In genomic region chr4:151985886-151986285, GRCm38 (mm10) we compare ENCODE assay signal across 10 mouse cellular contexts. TPM values are rescaled to one million over a fixed set of nuclear protein-coding genes. Genes with fewer than 3 reads are reported as not detected.
DNase-seq lines count a peak whose midpoint lies in the region; ATAC-seq lines count a peak whose summit lies in the region.
"Had no signal": no experiment of that assay in that cellular context is flagged by ENCODE, and none has a peak within 500 bp of the region (broad histone marks: within the 10 kb centered on the region; RNA-seq: fewer than 3 reads in every experiment).

No protein-coding gene starts in this region.

- H3K9ac ChIP-seq in neural tube, embryonic 11.5 days (ENCODE audit: low read length), result peak overlapping the region; percentile 32; the same call in 1 of the 2 replicates

- H3K9me3 ChIP-seq in neural tube, embryonic 11.5 days (ENCODE audit: control insufficient read depth, low read length), result no peaks in the 10 kb centered on the region

- peak; percentile 47; the same call in 1 of the 2 replicates for ATAC-seq in cerebellum, adult (ENCODE audit: insufficient number of reproducible peaks, low FRiP score, low TSS enrichment)
- ATAC-seq in neural tube, embryonic 11.5 days (ENCODE audit: insufficient read depth, low FRiP score, low TSS enrichment), result no peak

- peaks cover 5% of the 10 kb centered on the region for H3K36me3 ChIP-seq in neural tube, embryonic 11.5 days (ENCODE audit: control insufficient read depth, insufficient read depth, low read length)

- no peak overlapping the region for H3K4me3 ChIP-seq in neural tube, embryonic 11.5 days (ENCODE audit: low read depth, low read length)

- H3K27me3 ChIP-seq in neural tube, embryonic 11.5 days (ENCODE audit: control insufficient read depth, insufficient read depth, low read length), result no peaks in the 10 kb centered on the region

- no peak overlapping the region for H3K27ac ChIP-seq in neural tube, embryonic 11.5 days (ENCODE audit: low read depth, low read length)

- DNase-seq in cerebellum, postnatal 4 days (ENCODE audit: low spot score in 2 of 2), result no peak
- DNase-seq in neural tube, embryonic 11.5 days (ENCODE audit: low spot score), result no peak
- no peak for DNase-seq in neural tube, embryonic 10.5 days (ENCODE audit: extremely low spot score, low spot score)
- DNase-seq in kidney, postnatal 25 days, result peak; percentile 33 to 75
- no peak for DNase-seq in adrenal gland, postnatal 10 days
- no peak for DNase-seq in urinary bladder, postnatal 4 days (ENCODE audit: low spot score in 2 of 2)
- DNase-seq in gastrocnemius, postnatal 4 days (ENCODE audit: low spot score in 2 of 2), result no peak
- DNase-seq: right cerebral cortex, adult 18-20 months had no signal

- peaks cover 7% of the 10 kb centered on the region for H3K4me1 ChIP-seq in neural tube, embryonic 11.5 days (ENCODE audit: control insufficient read depth, insufficient read depth, low read length)

- H3K4me2 ChIP-seq in neural tube, embryonic 11.5 days (ENCODE audit: low read depth), result no peak overlapping the region
- H3K4me2 ChIP-seq: midbrain, embryonic 11.5 days had no signal

- 31% methylated on average over 10 of the region's 10 CpGs for WGBS in neural tube, embryonic 11.5 days

RNA-seq across cellular contexts. Expression of gene Thap3, which starts 2.9 kb away (rescaled TPM):
- polyA plus RNA-seq in neural tube, embryonic 11.5 days (2014; fragmentation: Nextera tagmentation; extraction: Ambion mirVana), result 17.4 and 20.3 TPM in 2 replicates
- total RNA-seq in adrenal gland, postnatal 10 days (2021), result 10 to 100 TPM; 15.3 to 27.0 TPM
- 10 to 100 TPM; 45.3 to 48.9 TPM for total RNA-seq in gastrocnemius, postnatal 4 days (2021)

RNA-seq across cellular contexts. Expression of gene Phf13, which starts 10.2 kb away (rescaled TPM):
- 27.6 and 28.8 TPM in 2 replicates for polyA plus RNA-seq in neural tube, embryonic 11.5 days (2014; fragmentation: Nextera tagmentation; extraction: Ambion mirVana)
- total RNA-seq in adrenal gland, postnatal 10 days (2021), result 10 to 100 TPM; 16.4 to 17.8 TPM
- total RNA-seq in gastrocnemius, postnatal 4 days (2021), result 10 to 100 TPM; 13.9 to 16.1 TPM

RNA-seq across cellular contexts. Expression of gene Klhl21, which starts 22.7 kb away (rescaled TPM):
- polyA plus RNA-seq in neural tube, embryonic 11.5 days (2014; fragmentation: Nextera tagmentation; extraction: Ambion mirVana), result 4.0 and 4.6 TPM in 2 replicates
- 10 to 100 TPM; 17.8 to 21.4 TPM for total RNA-seq in adrenal gland, postnatal 10 days (2021)
- 10 to 100 TPM; 37.2 to 38.9 TPM for total RNA-seq in gastrocnemius, postnatal 4 days (2021)

RNA-seq across cellular contexts. Expression of gene Zbtb48, which starts 41.6 kb away (rescaled TPM):
- 17.4 and 23.8 TPM in 2 replicates for polyA plus RNA-seq in neural tube, embryonic 11.5 days (2014; fragmentation: Nextera tagmentation; extraction: Ambion mirVana)
- 1 to 10 TPM; 7.2 to 9.6 TPM for total RNA-seq in adrenal gland, postnatal 10 days (2021)
- total RNA-seq in gastrocnemius, postnatal 4 days (2021), result 1 to 10 TPM; 5.5 to 5.7 TPM

RNA-seq across cellular contexts. Expression of gene Dnajc11, which starts 52.4 kb away (rescaled TPM):
- 80.6 and 91.3 TPM in 2 replicates for polyA plus RNA-seq in neural tube, embryonic 11.5 days (2014; fragmentation: Nextera tagmentation; extraction: Ambion mirVana)
- total RNA-seq in adrenal gland, postnatal 10 days (2021), result 100 to 1,000 TPM in 1 of 2 experiments, 10 to 100 TPM in 1; 99.3 to 120 TPM
- total RNA-seq in gastrocnemius, postnatal 4 days (2021), result 10 to 100 TPM; 60.8 to 81.1 TPM

Comparison
In these comparisons a context has a peak if more than half of its experiments do, and no peak if none do; other contexts are left out.
1. DNase-seq: peak in kidney, postnatal 25 days (2 of 2); none in cerebellum, postnatal 4 days (0 of 2), neural tube, embryonic 11.5 days (single experiment), neural tube, embryonic 10.5 days (single experiment), adrenal gland, postnatal 10 days (single experiment), urinary bladder, postnatal 4 days (0 of 2) and gastrocnemius, postnatal 4 days (0 of 2).